Mouse (Mus musculus) cortical plate, adult 2 months (tissue): Measurements from ENCODE around the gene Gjb1.

ENCODE experiments used
- CTCF ChIP-seq: fragments of 200-500 bp; IDR thresholded peaks from 2 replicates; pipeline ENCODE4 v1.5.1; 2011; ENCODE audit warnings: mild to moderate bottlenecking, control low read depth, low read length; ENCODE audit not compliant: insufficient read depth; ENCODE audit errors: extremely low read depth
- POLR2A ChIP-seq: fragments of 200-500 bp; IDR thresholded peaks from 2 replicates; pipeline ENCODE4 v1.6.1; 2011; ENCODE audit warnings: mild to moderate bottlenecking, low read length, control low read depth; ENCODE audit not compliant: insufficient read depth; ENCODE audit errors: extremely low read depth

DNA sequence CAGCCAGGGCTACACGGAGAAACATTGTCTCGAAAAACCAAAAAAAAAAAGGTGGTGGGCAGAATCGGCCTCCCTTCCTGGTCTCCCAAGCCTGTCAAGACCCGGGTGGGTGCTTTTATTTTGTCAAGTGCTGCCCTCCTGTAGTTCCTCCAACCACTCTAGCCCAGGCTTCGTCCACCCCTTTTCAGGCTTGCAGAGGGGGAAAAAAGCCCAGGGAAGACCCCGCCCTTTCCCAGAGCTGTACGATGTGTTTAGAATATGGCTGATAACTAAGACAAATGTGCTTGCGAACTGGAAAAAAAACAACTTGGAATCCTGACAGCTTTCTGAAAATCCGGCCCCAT is 44.2 kb upstream of the Gjb1 start:
- no peak for TF ChIP-seq CTCF
- TF ChIP-seq POLR2A = no peak
